8 mouse cellular contexts compared by ENCODE assay signal in genomic region chr1:106231805-106232459, GRCm38 (mm10).
A peak's percentile ranks its signal among the peaks of the same experiment; 100 is the strongest.
DNase-seq lines count a peak whose midpoint lies in the region; ATAC-seq and TF ChIP-seq lines count a peak whose summit lies in the region.

No protein-coding gene starts in this region.

- H3K36me3 ChIP-seq in neural tube, embryonic 14.5 days (ENCODE audit: control insufficient read depth, insufficient read depth, low read length), result no peaks in the 10 kb centered on the region
- no peaks in the 10 kb centered on the region for H3K36me3 ChIP-seq in heart, postnatal 0 days (replicated peaks; ENCODE audit: control insufficient read depth, insufficient read depth, low read length)
- H3K36me3 ChIP-seq in neural tube, embryonic 15.5 days, result no peaks in the 10 kb centered on the region

- no peak for TF ChIP-seq CTCF in heart, postnatal 0 days (IDR thresholded peaks at IDR 0.05; ENCODE audit: low read depth)

- no peak overlapping the region for H3K4me3 ChIP-seq in neural tube, embryonic 14.5 days (ENCODE audit: low read depth, low read length)
- H3K4me3 ChIP-seq in heart, postnatal 0 days (ENCODE audit: low read depth, low read length), result no peak overlapping the region
- no peak overlapping the region for H3K4me3 ChIP-seq in neural tube, embryonic 15.5 days (replicated peaks)

- H3K4me2 ChIP-seq in neural tube, embryonic 14.5 days (ENCODE audit: low read depth, low read length), result no peak overlapping the region
- no peak overlapping the region for H3K4me2 ChIP-seq in heart, postnatal 0 days (ENCODE audit: low read depth, low read length)
- H3K4me2 ChIP-seq in neural tube, embryonic 15.5 days, result no peak overlapping the region

- no peak for TF ChIP-seq EP300 in heart, postnatal 0 days (IDR thresholded peaks at IDR 0.05; ENCODE audit: low read depth)

- peak; percentile 78 to 83 for DNase-seq in heart, adult 18-20 months
- DNase-seq in heart, postnatal 25 days (ENCODE audit: low spot score), result no peak
- DNase-seq in neural tube, embryonic 10.5 days (ENCODE audit: extremely low spot score, low spot score), result no peak
- DNase-seq in heart, postnatal 0 days (ENCODE audit: low spot score), result peak; percentile 69
- DNase-seq in gastrocnemius, postnatal 10 days, result no peak

- no peak overlapping the region for H3K9ac ChIP-seq in neural tube, embryonic 14.5 days (replicated peaks; ENCODE audit: low read depth, low read length)
- H3K9ac ChIP-seq in heart, postnatal 0 days (replicated peaks; ENCODE audit: low read depth, low read length), result no peak overlapping the region
- no peak overlapping the region for H3K9ac ChIP-seq in neural tube, embryonic 15.5 days (replicated peaks)

- H3K27ac ChIP-seq in neural tube, embryonic 14.5 days (ENCODE audit: low read depth, low read length), result no peak overlapping the region
- H3K27ac ChIP-seq in heart, postnatal 0 days (ENCODE audit: low read depth), result 0 out of 2 replicates have a peak overlapping the region, but pooled peaks have one; percentile 17
- peak overlapping the region; percentile 18; the same call in 1 of the 2 replicates for H3K27ac ChIP-seq in neural tube, embryonic 15.5 days (replicated peaks)

- intact Hi-C loops in heart, postnatal 25 days (cut with DNase I), result loop anchor here (5.0 kb wide), 1 partner anchor 60 kb away; the partner anchor contains the start of gene Phlpp1

- H3K27me3 ChIP-seq in neural tube, embryonic 14.5 days (ENCODE audit: control insufficient read depth, insufficient read depth, low read length), result no peaks in the 10 kb centered on the region
- no peaks in the 10 kb centered on the region for H3K27me3 ChIP-seq in heart, postnatal 0 days (ENCODE audit: control insufficient read depth, insufficient read depth, low read length)
- H3K27me3 ChIP-seq in neural tube, embryonic 15.5 days (replicated peaks), result no peaks in the 10 kb centered on the region

- WGBS in neural tube, embryonic 14.5 days, result 67% methylated on average over 3 of the region's 3 CpGs
- WGBS in heart, postnatal 0 days, result 45% methylated on average over 3 of the region's 3 CpGs
- WGBS in neural tube, embryonic 15.5 days, result 57% methylated on average over 3 of the region's 3 CpGs

- H3K9me3 ChIP-seq in neural tube, embryonic 14.5 days (ENCODE audit: control insufficient read depth, low read length), result no peaks in the 10 kb centered on the region
- no peaks in the 10 kb centered on the region for H3K9me3 ChIP-seq in heart, postnatal 0 days (replicated peaks; ENCODE audit: control insufficient read depth, low read length)
- no peaks in the 10 kb centered on the region for H3K9me3 ChIP-seq in neural tube, embryonic 15.5 days (replicated peaks)

- ATAC-seq in neural tube, embryonic 14.5 days (ENCODE audit: low read depth), result peak; percentile 66; the same call in 1 of the 2 replicates
- ATAC-seq in heart, postnatal 0 days (ENCODE audit: insufficient read depth, low read depth), result peak; percentile 79; the same call in 1 of the 2 replicates
- no peak for ATAC-seq in neural tube, embryonic 15.5 days (ENCODE audit: low FRiP score)
- no peak for ATAC-seq in monocyte, adult 5-6 weeks (replicated peaks; ENCODE audit: insufficient number of reproducible peaks, low FRiP score, low TSS enrichment, poor library complexity, severe bottlenecking)

- 0 out of 2 replicates have a peak, but pooled peaks cover 3% of the 10 kb centered on the region for H3K4me1 ChIP-seq in neural tube, embryonic 14.5 days (ENCODE audit: control insufficient read depth, insufficient read depth, low read length)
- peaks cover 22% of the 10 kb centered on the region for H3K4me1 ChIP-seq in heart, postnatal 0 days (ENCODE audit: control insufficient read depth, insufficient read depth)
- H3K4me1 ChIP-seq in neural tube, embryonic 15.5 days, result peaks cover 9% of the 10 kb centered on the region

Comparison
In these comparisons a context has a peak if more than half of its experiments do, and no peak if none do; other contexts are left out.
1. DNase-seq: peak in heart, adult 18-20 months (2 of 2) and heart, postnatal 0 days (single experiment); none in heart, postnatal 25 days (single experiment), neural tube, embryonic 10.5 days (single experiment) and gastrocnemius, postnatal 10 days (single experiment).
2. ATAC-seq: peak in neural tube, embryonic 14.5 days (single experiment) and heart, postnatal 0 days (single experiment); none in neural tube, embryonic 15.5 days (single experiment) and monocyte, adult 5-6 weeks (single experiment).